Mouse (Mus musculus): ENCODE results near the gene Crygd. TPM values are rescaled to one million over a fixed set of nuclear protein-coding genes. Genes with fewer than 3 reads are reported as not detected.

Crygd gene
- polyA plus RNA-seq, 1 experiment, result 0.38 TPM

- DNase-seq (ENCODE audit: low read depth), result no peak
Observed at GRCm38 (mm10) chr1:65043433-65043832, 19.8 kb downstream of the Crygd start.

- DNase-seq (ENCODE audit: low read depth), result peak; percentile 17
Observed at GRCm38 (mm10) chr1:65041837-65042236, 21.4 kb downstream of the Crygd start.

- no peak for DNase-seq (ENCODE audit: low read depth)
Observed at GRCm38 (mm10) chr1:65040806-65041205, 22.4 kb downstream of the Crygd start.

GRCm38 (mm10) chr1:65039679-65040078 is 23.6 kb downstream of the Crygd start:
- no peak for DNase-seq (ENCODE audit: low read depth)

GRCm38 (mm10) chr1:65037542-65037941 is 25.7 kb downstream of the Crygd start:
- DNase-seq (ENCODE audit: low read depth), result no peak

- DNase-seq (ENCODE audit: low read depth), result no peak
Observed at GRCm38 (mm10) chr1:65035513-65035912, 27.7 kb downstream of the Crygd start.

- DNase-seq (ENCODE audit: low read depth), result no peak
Observed at GRCm38 (mm10) chr1:65032641-65033040, 30.6 kb downstream of the Crygd start, which contains the start of gene Akr1cl. Akr1cl (minus strand) TSS chr1:65032759.

- no peak for DNase-seq (ENCODE audit: low read depth)
Observed at GRCm38 (mm10) chr1:65028206-65028605, 35.0 kb downstream of the Crygd start.

- no peak for DNase-seq (ENCODE audit: low read depth)
Observed at GRCm38 (mm10) chr1:65012726-65013125, 50.5 kb downstream of the Crygd start.

Other genes with a start within 250 kb of the Crygd start
- 5.1 and 5.5 TPM in 2 replicates for gene Plekhm3, start 106.6 kb downstream of the Crygd start, polyA plus RNA-seq (2012; rRNA removed)
- gene Akr1cl, start 30.7 kb downstream of the Crygd start, polyA plus RNA-seq (2012; rRNA removed), result 1.1 and 1.2 TPM in 2 replicates
- 0.45 TPM in 1 of 2 replicates, not detected in the other for gene Cryge, start 12.3 kb downstream of the Crygd start, polyA plus RNA-seq (2012; rRNA removed)
- gene Crygc, start 10.2 kb upstream of the Crygd start, polyA plus RNA-seq (2012; rRNA removed), result 38.9 and 62.2 TPM in 2 replicates
- not detected in 2 replicates for gene Crygb, start 18.8 kb upstream of the Crygd start, polyA plus RNA-seq (2012; rRNA removed)
- gene Cryga, start 39.9 kb upstream of the Crygd start, polyA plus RNA-seq (2012; rRNA removed), result not detected in 2 replicates
- not detected in 2 replicates for gene Gm28845, start 56.1 kb upstream of the Crygd start, polyA plus RNA-seq (2012; rRNA removed)
- gene D630023F18Rik, start 59.8 kb upstream of the Crygd start, polyA plus RNA-seq (2012; rRNA removed), result 0.23 TPM in 1 of 2 replicates, not detected in the other
- gene Idh1, start 123.0 kb upstream of the Crygd start, polyA plus RNA-seq (2012; rRNA removed), result 63.7 and 86.8 TPM in 2 replicates
- 8.8 and 9.1 TPM in 2 replicates for gene Pikfyve, start 123.2 kb upstream of the Crygd start, polyA plus RNA-seq (2012; rRNA removed)
- 0.05 TPM in 2 replicates for gene Pth2r, start 218.6 kb upstream of the Crygd start, polyA plus RNA-seq (2012; rRNA removed)

Data from gonadal fat pad, adult 2 months (tissue).